Mouse (Mus musculus): ENCODE data around the gene Ifit3b. TPM values are rescaled to one million over a fixed set of nuclear protein-coding genes. Genes with fewer than 3 reads are reported as not detected.
"Not testable (repeated sequence)": the region's sequence is repeated elsewhere in the genome, so short reads cannot be mapped to it uniquely, and the experiment has no call there.

Gene Ifit3b
- polyA plus RNA-seq, 1 experiment from 2014 or later: 0.23 TPM

DNA sequence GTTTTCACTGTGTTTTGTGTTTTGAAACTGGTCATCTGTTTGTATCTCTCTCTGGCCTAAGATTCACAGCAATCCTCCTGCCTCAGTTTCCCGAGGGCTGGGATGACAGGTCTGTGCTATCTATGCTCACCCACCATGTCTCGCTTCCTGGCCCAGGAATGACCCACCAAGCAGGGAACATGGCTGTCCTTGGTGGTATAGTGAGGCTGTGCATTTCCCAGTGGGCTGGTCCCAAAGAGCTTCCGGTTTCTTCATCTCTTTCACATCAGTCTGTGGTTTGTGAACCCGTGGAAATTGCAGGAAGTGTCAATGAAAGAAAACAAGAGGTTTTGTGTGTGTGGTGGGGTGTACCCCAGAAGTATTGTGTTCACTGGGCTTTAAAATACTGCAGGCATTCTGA, 16.9 kb downstream of the Ifit3b start:
- no peak for DNase-seq (ENCODE audit: low spot score)
- Histone ChIP-seq H3K36me3 (no peaks in the 10 kb centered on the region), H3K9me3 (replicated peaks) (no peaks in the 10 kb centered on the region), H3K27me3 (ENCODE audit: low read depth, poor library complexity, severe bottlenecking) (no peaks in the 10 kb centered on the region), H3K4me3 (no peak overlapping the region), H3K27ac (no peak overlapping the region), H3K4me1 (no peaks in the 10 kb centered on the region)
- WGBS: 87% methylated on average over 4 of the region's 4 CpGs

DNA sequence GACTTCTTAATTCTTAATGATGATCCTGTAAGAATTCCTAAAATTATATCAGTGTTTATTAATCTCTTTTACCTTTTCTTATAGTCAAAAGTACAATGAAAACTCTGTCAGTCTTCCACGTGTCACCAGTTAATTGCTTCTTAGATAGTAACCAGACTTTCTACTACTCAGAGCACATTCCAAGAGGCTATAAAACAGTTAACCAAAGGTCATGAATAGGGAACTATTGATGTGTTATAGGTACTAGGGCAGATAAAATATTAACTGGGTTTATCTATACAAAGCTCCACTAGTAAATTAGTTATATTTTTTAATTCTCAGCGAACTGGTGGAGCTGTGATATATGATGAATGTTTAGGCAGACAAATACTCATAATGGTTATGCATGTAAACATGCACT, 19.7 kb downstream of the Ifit3b start:
- 56% methylated on average over 2 of the region's 2 CpGs for WGBS
- no peaks in the 10 kb centered on the region for H3K36me3 ChIP-seq
- DNase-seq (ENCODE audit: low spot score): no peak
- H3K4me3 ChIP-seq: no peak overlapping the region
- H3K9me3 ChIP-seq (replicated peaks): no peaks in the 10 kb centered on the region
- H3K27me3 ChIP-seq (ENCODE audit: low read depth, poor library complexity, severe bottlenecking): no peaks in the 10 kb centered on the region
- H3K27ac ChIP-seq: no peak overlapping the region
- no peaks in the 10 kb centered on the region for H3K4me1 ChIP-seq

DNA sequence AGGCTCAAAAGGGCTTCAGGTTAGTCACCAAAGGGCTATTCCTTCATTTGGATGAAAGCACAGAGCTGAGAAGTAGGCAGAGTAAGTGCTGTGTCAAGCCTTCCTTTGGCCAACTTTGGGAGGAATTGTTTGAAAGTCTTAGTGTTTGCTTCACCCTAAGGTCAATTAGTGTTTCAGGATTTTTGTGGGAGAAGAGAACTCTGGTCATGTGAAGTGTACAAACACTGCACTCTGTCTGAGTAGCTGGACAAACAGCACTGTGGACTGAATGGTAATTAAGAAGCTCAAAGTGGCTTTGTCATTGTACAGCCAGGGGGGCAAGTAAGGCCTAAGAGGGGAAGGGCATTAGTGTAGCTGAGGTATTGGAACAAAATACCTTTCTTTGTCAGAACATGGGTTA, 23.7 kb downstream of the Ifit3b start:
- no peak overlapping the region for H3K4me3 ChIP-seq
- H3K27ac ChIP-seq: no peak overlapping the region
- no peaks in the 10 kb centered on the region for H3K9me3 ChIP-seq (replicated peaks)
- no peaks in the 10 kb centered on the region for H3K27me3 ChIP-seq (ENCODE audit: low read depth, poor library complexity, severe bottlenecking)
- no peaks in the 10 kb centered on the region for H3K36me3 ChIP-seq
- H3K4me1 ChIP-seq: no peaks in the 10 kb centered on the region
- DNase-seq (ENCODE audit: low spot score): no peak

DNA sequence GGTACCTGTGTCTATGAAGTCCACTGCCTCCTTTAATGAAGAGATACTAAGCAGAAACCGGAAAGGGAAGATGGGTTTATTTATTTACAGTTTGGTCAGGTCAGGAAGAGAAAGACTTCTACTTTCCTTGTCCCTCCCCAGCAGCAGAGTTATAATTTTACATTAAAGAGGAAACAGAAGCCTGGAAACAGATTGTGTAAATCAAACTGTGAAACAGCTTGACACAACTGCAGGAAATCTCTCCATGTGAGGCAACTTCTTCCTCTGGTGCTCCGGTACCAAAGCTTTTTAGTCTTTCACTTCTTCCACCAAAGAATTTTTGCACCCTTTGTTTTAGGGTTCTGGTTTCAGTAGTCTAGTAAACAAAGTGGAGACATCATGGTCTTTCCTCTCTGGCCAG, 25.7 kb downstream of the Ifit3b start:
- Histone ChIP-seq H3K9me3 (replicated peaks) (no peaks in the 10 kb centered on the region), H3K27me3 (ENCODE audit: low read depth, poor library complexity, severe bottlenecking) (0 out of 2 replicates have a peak, but pooled peaks cover 5% of the 10 kb centered on the region), H3K36me3 (no peaks in the 10 kb centered on the region), H3K4me3 (no peak overlapping the region), H3K27ac (no peak overlapping the region), H3K4me1 (no peaks in the 10 kb centered on the region)
- WGBS: 87% methylated on average over 2 of the region's 2 CpGs
- no peak for DNase-seq (ENCODE audit: low spot score)

DNA sequence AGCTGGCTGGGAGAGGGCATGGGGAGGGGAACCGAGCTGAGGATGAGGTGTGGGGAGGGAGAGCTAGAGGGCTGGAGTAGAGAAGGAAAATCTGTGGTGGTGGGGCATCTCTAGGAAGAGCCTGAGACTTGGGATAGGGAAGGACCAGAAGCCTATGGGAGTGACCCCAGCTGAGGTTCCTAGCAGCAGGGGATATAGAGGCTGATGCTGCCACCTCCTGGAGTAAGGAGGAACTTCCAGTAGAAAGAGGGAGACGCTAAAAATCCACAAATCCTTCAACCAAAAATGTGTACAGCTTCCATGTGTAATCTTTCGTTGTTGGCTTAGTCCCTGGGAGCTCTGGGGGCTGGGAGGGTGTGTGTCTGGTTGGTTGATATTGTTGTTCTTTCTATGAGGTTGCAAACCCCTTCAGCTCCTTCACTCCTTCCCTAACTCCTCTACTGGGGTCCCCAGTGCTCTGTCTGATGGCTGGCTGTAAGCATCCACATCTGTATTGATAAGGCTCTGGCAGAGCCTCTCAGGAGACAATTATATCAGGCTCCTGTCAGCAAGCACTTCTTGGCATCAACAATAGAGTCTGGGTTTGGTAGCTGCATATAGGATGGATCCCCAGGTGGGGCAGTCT, 29.3 kb downstream of the Ifit3b start:
- Histone ChIP-seq H3K4me3 (no peak overlapping the region), H3K27ac (no peak overlapping the region), H3K36me3 (no peaks in the 10 kb centered on the region), H3K4me1 (no peaks in the 10 kb centered on the region), H3K27me3 (ENCODE audit: low read depth, poor library complexity, severe bottlenecking) (0 out of 2 replicates have a peak, but pooled peaks cover 5% of the 10 kb centered on the region), H3K9me3 (replicated peaks) (no peaks in the 10 kb centered on the region)
- DNase-seq (ENCODE audit: low spot score): peak; percentile 53
- WGBS: 8% methylated on average over 3 of the region's 3 CpGs

DNA sequence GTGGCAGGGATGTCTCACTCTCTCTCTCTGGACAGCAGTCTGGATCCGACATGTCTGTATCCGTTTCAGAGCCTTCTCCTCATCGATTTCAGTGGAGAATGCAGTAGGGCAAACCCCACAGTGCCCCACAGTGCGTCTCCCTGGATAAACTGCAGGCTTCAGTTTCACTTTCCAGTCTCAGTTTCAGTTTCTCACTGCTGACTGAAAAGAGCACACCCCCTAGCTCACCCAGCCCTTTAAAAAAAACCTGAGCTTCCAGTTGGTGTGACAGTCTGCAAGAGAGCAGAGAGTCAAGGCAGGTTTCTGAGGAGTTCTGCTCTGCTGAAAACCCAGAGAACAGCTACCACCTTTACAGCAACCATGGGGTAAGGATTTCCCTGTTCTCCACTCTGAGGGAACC, 32.9 kb downstream of the Ifit3b start, which contains the start of the genes Ifit1bl2 and Ifit1:
Ifit1bl2 (minus strand) TSS at position 121 of the 400 bp plus-strand sequence.
Ifit1 (plus strand) TSS at position 249 of the 400 bp plus-strand sequence.
- DNase-seq (ENCODE audit: low spot score): no peak
- Histone ChIP-seq H3K4me1 (no peaks in the 10 kb centered on the region), H3K27me3 (ENCODE audit: low read depth, poor library complexity, severe bottlenecking) (0 out of 2 replicates have a peak, but pooled peaks cover 5% of the 10 kb centered on the region), H3K4me3 (no peak within 1 kb of the TSS), H3K27ac (no peak within 1 kb of the TSS), H3K36me3 (no peaks in the 10 kb centered on the region), H3K9me3 (replicated peaks) (no peaks in the 10 kb centered on the region)
- WGBS: 56% methylated on average over 4 of the region's 4 CpGs

DNA sequence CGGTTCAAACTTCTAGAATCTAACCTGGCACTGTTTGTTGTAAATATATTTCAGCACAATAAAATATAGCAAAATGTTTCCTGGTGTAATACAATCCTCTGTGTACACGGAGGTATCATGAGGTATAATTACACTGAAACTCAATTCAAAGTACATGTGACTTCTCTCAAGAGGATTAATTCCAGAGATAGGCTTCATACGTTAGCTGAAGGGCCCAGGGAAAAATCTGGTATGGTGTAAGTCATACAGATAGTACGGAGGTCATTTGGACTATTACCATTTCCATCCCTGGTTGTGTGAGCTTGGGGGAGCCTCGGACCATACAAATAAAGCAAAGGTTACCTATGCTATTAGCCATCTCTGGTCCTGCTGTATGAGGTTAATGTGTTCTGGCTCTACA, 34.8 kb downstream of the Ifit3b start:
- no peak for DNase-seq (ENCODE audit: low spot score)

DNA sequence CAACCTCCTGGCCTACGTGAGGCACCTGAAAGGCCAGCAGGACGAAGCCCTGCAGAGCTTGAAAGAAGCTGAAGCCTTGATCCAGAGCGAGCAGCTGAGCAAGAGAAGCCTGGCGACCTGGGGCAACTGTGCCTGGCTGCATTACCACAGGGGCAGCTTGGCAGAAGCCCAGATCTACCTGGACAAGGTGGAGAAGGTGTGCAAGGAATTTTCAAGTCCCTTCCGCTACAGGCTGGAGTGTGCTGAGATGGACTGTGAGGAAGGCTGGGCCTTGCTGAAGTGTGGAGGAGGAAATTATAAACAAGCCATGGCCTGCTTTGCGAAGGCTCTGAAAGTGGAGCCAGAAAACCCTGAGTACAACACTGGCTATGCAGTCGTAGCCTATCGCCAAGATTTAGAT, 39.9 kb downstream of the Ifit3b start:
- H3K4me1 ChIP-seq; H3K27me3 ChIP-seq (ENCODE audit: low read depth, poor library complexity, severe bottlenecking); H3K36me3 ChIP-seq; H3K27ac ChIP-seq; DNase-seq (ENCODE audit: low spot score); H3K4me3 ChIP-seq; H3K9me3 ChIP-seq (replicated peaks): not testable (repeated sequence)
- 90% methylated on average over 8 of the region's 8 CpGs for WGBS

More for the DNA sequence above, 34.8 kb downstream of the Ifit3b start:
- H3K36me3 ChIP-seq: no peaks in the 10 kb centered on the region
- no peaks in the 10 kb centered on the region for H3K4me1 ChIP-seq
- H3K27me3 ChIP-seq (ENCODE audit: low read depth, poor library complexity, severe bottlenecking): 0 out of 2 replicates have a peak, but pooled peaks cover 5% of the 10 kb centered on the region
- no peak overlapping the region for H3K4me3 ChIP-seq
- 83% methylated on average over 5 of the region's 5 CpGs for WGBS
- no peaks in the 10 kb centered on the region for H3K9me3 ChIP-seq (replicated peaks)
- H3K27ac ChIP-seq: no peak overlapping the region

DNA sequence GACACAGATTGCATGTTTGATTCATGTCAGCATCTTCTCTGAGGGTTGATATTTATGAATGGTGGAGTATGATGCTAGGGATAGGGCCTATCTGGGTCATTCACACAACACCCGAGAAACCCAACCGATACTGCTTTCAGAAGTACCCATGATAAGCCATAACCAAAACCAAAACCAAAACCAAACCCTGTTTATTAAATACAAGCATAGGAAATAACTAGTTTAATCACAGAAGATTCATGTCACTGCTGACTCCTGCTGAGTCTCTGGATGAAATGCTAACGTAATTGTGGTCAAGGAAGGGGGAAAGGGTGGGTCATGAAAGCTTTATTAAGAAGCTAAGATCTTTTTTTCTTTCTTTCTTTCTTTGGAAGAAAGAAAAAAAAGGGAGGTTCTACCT, 42.5 kb downstream of the Ifit3b start:
- Histone ChIP-seq H3K4me1 (no peaks in the 10 kb centered on the region), H3K9me3 (replicated peaks) (no peaks in the 10 kb centered on the region), H3K4me3 (no peak overlapping the region), H3K27me3 (ENCODE audit: low read depth, poor library complexity, severe bottlenecking) (no peaks in the 10 kb centered on the region), H3K27ac (no peak overlapping the region), H3K36me3 (no peaks in the 10 kb centered on the region)
- DNase-seq (ENCODE audit: low spot score): no peak
- WGBS: 88% methylated on average over 3 of the region's 3 CpGs

DNA sequence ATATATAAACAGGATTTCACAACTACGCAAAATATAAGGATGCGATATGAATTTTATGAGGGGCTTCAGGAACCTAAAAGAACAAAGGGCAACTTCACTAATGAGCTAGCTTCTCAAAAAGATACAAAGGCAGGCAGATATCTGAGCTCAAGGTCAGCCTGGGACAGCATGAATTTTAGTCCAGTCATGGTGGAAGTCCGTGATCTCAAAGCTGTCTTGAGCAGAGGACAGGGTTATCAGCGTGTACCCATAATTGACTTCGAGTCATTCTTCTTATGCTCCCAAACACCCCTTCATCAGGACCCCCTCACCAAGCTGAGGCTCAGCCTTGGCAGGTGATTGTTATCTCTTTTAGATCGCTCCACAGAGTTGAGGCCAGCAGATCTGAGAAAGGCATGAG, 43.2 kb downstream of the Ifit3b start:
- Histone ChIP-seq H3K9me3 (replicated peaks) (no peaks in the 10 kb centered on the region), H3K36me3 (no peaks in the 10 kb centered on the region), H3K27ac (no peak overlapping the region), H3K27me3 (ENCODE audit: low read depth, poor library complexity, severe bottlenecking) (no peaks in the 10 kb centered on the region), H3K4me3 (no peak overlapping the region), H3K4me1 (no peaks in the 10 kb centered on the region)
- no peak for DNase-seq (ENCODE audit: low spot score)
- WGBS: 92% methylated on average over 6 of the region's 6 CpGs

DNA sequence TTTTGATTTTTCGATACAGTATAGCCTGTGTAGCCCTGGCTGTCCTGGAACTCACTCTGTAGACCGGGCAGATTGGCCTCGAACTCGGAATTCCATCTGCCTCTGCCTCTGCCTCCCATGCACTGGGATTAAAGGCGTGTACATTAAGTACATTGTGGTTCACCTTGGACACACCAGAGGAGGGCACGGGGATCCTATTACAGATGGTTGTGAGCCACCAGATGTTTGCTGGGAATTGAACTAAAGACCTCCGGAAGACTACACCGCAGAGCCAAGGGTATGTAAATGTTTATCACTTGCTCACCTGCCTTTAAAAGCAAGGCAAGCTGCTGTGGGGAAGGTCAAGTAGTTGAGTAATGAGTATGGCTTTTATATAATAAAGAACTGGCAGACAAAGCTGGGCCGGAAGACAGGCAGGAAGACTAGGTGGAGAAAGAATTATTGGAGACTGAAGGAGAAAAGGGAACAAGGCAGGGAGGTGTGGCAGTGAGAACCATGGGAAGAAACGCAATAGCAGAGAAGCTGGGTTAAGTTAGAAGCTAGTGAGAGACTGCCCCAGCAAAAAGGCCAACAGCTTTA, 47.5 kb downstream of the Ifit3b start:
- Histone ChIP-seq H3K36me3 (no peaks in the 10 kb centered on the region), H3K9me3 (replicated peaks) (no peaks in the 10 kb centered on the region), H3K4me1 (no peaks in the 10 kb centered on the region), H3K27me3 (ENCODE audit: low read depth, poor library complexity, severe bottlenecking) (no peaks in the 10 kb centered on the region), H3K27ac (no peak overlapping the region), H3K4me3 (no peak overlapping the region)
- DNase-seq (ENCODE audit: low spot score): no peak
- 85% methylated on average over 10 of the region's 10 CpGs for WGBS

DNA sequence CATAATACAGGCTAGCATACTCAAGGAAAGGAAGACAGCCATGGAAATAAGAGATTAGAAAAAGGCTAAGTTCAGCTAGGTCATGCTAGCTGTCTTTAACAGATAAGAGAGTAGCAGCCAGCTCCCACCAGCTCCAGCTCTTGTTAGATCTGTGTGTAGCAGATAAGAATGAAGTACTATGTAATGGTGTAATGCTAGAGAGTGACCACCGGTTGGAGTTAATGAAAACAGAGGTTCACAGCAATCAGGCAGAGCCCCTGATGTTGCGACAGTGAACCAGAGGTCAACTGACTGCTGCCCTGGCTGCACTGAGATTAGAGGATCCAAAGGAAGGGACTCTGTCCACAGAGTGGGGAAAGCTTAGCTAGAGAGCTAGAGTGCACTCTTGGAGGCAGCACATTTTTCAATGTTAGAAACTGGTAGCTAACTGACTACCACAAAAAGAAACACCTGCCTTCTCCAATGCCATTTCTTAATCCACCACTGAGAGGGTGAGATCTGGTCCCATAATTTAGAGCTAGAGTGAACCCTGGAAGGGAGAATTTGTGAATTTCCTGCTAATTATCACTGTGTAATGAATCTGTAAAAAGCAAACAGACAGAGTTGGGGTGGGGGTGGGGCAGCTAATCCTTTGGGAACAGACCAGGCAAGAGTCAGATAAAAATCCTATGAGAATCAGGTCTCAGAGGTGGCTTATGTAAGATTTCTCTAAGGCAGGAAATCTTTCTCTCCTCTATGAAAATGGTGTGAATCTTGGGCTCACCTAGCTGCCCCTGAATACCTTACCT, 48.9 kb downstream of the Ifit3b start:
- Histone ChIP-seq H3K4me1 (no peaks in the 10 kb centered on the region), H3K27ac (no peak overlapping the region), H3K4me3 (no peak overlapping the region), H3K27me3 (ENCODE audit: low read depth, poor library complexity, severe bottlenecking) (no peaks in the 10 kb centered on the region), H3K36me3 (no peaks in the 10 kb centered on the region), H3K9me3 (replicated peaks) (no peaks in the 10 kb centered on the region)
- 34% methylated on average over 2 of the region's 2 CpGs for WGBS
- no peak for DNase-seq (ENCODE audit: low spot score)

DNA sequence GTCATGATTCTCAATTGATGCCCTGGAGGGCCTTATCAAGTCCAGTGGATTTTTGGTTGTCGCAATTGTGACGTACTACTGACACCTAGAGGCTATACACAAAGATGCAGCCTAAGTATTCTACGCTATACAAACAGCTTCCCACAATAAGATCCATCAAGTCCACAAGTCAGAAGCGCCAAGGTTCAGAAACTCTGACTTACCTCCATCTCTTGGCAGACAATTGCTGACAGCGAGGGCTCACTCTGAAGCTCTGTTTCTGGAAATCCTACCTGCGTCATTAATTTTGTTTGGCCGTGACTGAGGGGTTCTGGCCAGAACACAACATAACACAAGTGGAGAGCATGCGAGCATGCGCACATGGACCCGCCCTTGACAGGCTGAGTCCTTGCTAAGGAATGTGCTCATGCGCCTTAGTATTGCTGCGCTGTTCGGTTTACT, 54.3 kb downstream of the Ifit3b start:
- Histone ChIP-seq H3K27me3 (ENCODE audit: low read depth, poor library complexity, severe bottlenecking) (no peaks in the 10 kb centered on the region), H3K4me1 (0 out of 2 replicates have a peak, but pooled peaks cover 2% of the 10 kb centered on the region), H3K27ac (no peak overlapping the region), H3K4me3 (peak overlapping the region; percentile 43), H3K36me3 (no peaks in the 10 kb centered on the region), H3K9me3 (replicated peaks) (no peaks in the 10 kb centered on the region)
- WGBS: 18% methylated on average over 13 of the region's 13 CpGs
- DNase-seq (ENCODE audit: low spot score): peak; percentile 78
